In the genomic region with DNA sequence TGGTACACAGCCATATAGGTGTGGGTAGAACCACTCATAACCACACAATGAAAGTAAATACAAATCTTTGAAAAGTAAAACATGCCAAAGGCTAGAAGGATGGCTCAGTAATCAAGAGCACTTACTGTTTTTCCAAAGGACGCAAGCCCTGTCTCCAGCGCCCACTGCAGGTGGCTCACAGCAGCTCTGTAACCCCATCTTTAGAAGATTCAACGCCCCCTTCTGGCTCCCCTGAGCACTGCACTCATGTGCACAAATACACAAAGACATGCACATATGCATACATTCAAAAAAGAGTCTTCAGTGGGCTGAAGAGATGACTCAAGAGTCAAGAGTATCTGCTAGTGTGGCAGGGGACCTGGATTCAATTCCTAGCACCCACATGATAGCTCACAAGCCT, we compare ENCODE assay signal across 27 mouse cellular contexts. TPM values are rescaled to one million over a fixed set of nuclear protein-coding genes. Genes with fewer than 3 reads are reported as not detected.
DNase-seq lines count a peak whose midpoint lies in the region; ATAC-seq and TF ChIP-seq lines count a peak whose summit lies in the region.
"Had no signal": no experiment of that assay in that cellular context is flagged by ENCODE, and none has a peak within 500 bp of the region (broad histone marks: within the 10 kb centered on the region; RNA-seq: fewer than 3 reads in every experiment).

No protein-coding gene starts in this region.

- H3K9ac ChIP-seq in midbrain, postnatal 0 days (replicated peaks; ENCODE audit: low read length, poor library complexity, severe bottlenecking) = no peak overlapping the region
- no peak overlapping the region for H3K9ac ChIP-seq in midbrain, embryonic 14.5 days (replicated peaks; ENCODE audit: low read length)
- H3K9ac ChIP-seq: forebrain, postnatal 0 days; hindbrain, embryonic 12.5 days; liver, embryonic 15.5 days; midbrain, embryonic 13.5 days; neural tube, embryonic 12.5 days; stomach, embryonic 15.5 days had no signal

- H3K27ac ChIP-seq in layer of hippocampus, adult 2 months = no peak overlapping the region
- no peak overlapping the region for H3K27ac ChIP-seq in midbrain, postnatal 0 days (ENCODE audit: low read depth, low read length)
- no peak overlapping the region for H3K27ac ChIP-seq in midbrain, embryonic 14.5 days (replicated peaks; ENCODE audit: low read depth, low read length)
- no peak overlapping the region for H3K27ac ChIP-seq in small intestine, adult 2 months (ENCODE audit: insufficient read depth, low read depth, low read length)
- H3K27ac ChIP-seq: forebrain, embryonic 10.5 days; hindbrain, embryonic 12.5 days; liver, embryonic 15.5 days; midbrain, embryonic 13.5 days; neural tube, embryonic 12.5 days; stomach, embryonic 15.5 days had no signal

- no peaks in the 10 kb centered on the region for H3K36me3 ChIP-seq in midbrain, postnatal 0 days (ENCODE audit: insufficient read depth, low read length)
- H3K36me3 ChIP-seq in midbrain, embryonic 14.5 days (ENCODE audit: control insufficient read depth, insufficient read depth, low read length) = no peaks in the 10 kb centered on the region
- H3K36me3 ChIP-seq in small intestine, adult 2 months (ENCODE audit: control insufficient read depth, insufficient read depth, low read length) = no peaks in the 10 kb centered on the region
- H3K36me3 ChIP-seq: forebrain, embryonic 10.5 days; hindbrain, embryonic 12.5 days; liver, embryonic 15.5 days; midbrain, embryonic 13.5 days; neural tube, embryonic 12.5 days; stomach, embryonic 15.5 days had no signal

- no peaks in the 10 kb centered on the region for H3K4me1 ChIP-seq in midbrain, postnatal 0 days (ENCODE audit: insufficient read depth, low read length)
- H3K4me1 ChIP-seq in midbrain, embryonic 14.5 days (ENCODE audit: control insufficient read depth, insufficient read depth, low read length) = no peaks in the 10 kb centered on the region
- H3K4me1 ChIP-seq in small intestine, adult 2 months (ENCODE audit: control insufficient read depth, insufficient read depth, insufficient read length, low read length) = peaks cover 4% of the 10 kb centered on the region; the same call in 1 of the 2 replicates
- H3K4me1 ChIP-seq: forebrain, embryonic 10.5 days; hindbrain, embryonic 12.5 days; liver, embryonic 15.5 days; midbrain, embryonic 13.5 days; neural tube, embryonic 12.5 days; stomach, embryonic 15.5 days had no signal

- in situ Hi-C loops in Patski (cut with MboI; ENCODE audit: low pct_unique_long_range_greater_than_20kb) = no loop called here

- 73% methylated on average over 3 of the region's 3 CpGs for WGBS in midbrain, postnatal 0 days
- WGBS in midbrain, embryonic 14.5 days = 74% methylated on average over 3 of the region's 3 CpGs
- WGBS in small intestine, adult 2 months = 66% methylated on average over 3 of the region's 3 CpGs

- no peaks in the 10 kb centered on the region for H3K27me3 ChIP-seq in midbrain, postnatal 0 days (ENCODE audit: insufficient read depth, low read length)
- no peaks in the 10 kb centered on the region for H3K27me3 ChIP-seq in midbrain, embryonic 14.5 days (ENCODE audit: control insufficient read depth, insufficient read depth, low read length)
- no peaks in the 10 kb centered on the region for H3K27me3 ChIP-seq in Patski
- no peaks in the 10 kb centered on the region for H3K27me3 ChIP-seq in small intestine, adult 2 months (ENCODE audit: control insufficient read depth, insufficient read depth, low read length)
- H3K27me3 ChIP-seq: hindbrain, embryonic 12.5 days; liver, embryonic 15.5 days; megakaryocyte, embryonic 14.5 days; midbrain, embryonic 13.5 days; neural tube, embryonic 12.5 days; stomach, embryonic 15.5 days had no signal

- H3K4me3 ChIP-seq in layer of hippocampus, adult 2 months = no peak overlapping the region
- H3K4me3 ChIP-seq in midbrain, postnatal 0 days (ENCODE audit: low read depth, low read length) = no peak overlapping the region
- no peak overlapping the region for H3K4me3 ChIP-seq in midbrain, embryonic 14.5 days (replicated peaks; ENCODE audit: low read depth, low read length)
- no peak overlapping the region for H3K4me3 ChIP-seq in small intestine, adult 2 months (ENCODE audit: low read depth, low read length)
- H3K4me3 ChIP-seq: forebrain, embryonic 10.5 days; hindbrain, embryonic 12.5 days; liver, embryonic 15.5 days; megakaryocyte, embryonic 14.5 days; midbrain, embryonic 13.5 days; neural tube, embryonic 12.5 days; stomach, embryonic 15.5 days had no signal

- DNase-seq in layer of hippocampus, adult 2 months (ENCODE audit: low spot score in 2 of 2) = no peak
- no peak for DNase-seq in layer of hippocampus, adult 11-12 months (ENCODE audit: low spot score)
- no peak for DNase-seq in midbrain, postnatal 0 days (ENCODE audit: low spot score)
- DNase-seq in midbrain, embryonic 14.5 days = no peak
- no peak for DNase-seq in Patski (ENCODE audit: low read depth, low spot score)
- no peak for DNase-seq in retina, embryonic 14.5 days (ENCODE audit: low spot score)
- DNase-seq in urinary bladder, postnatal 36 days (ENCODE audit: low spot score in 2 of 2) = no peak
- DNase-seq: adrenal gland, postnatal 36 days; cerebellum, adult 11 months; cerebellum, postnatal 10 days; forebrain, postnatal 0 days; gastrocnemius, postnatal 14 days; heart, adult 18-20 months; kidney, adult 2 months; kidney, postnatal 14 days; layer of hippocampus, postnatal 36 days; retina, postnatal 1 day; right cerebral cortex, postnatal 4 days had no signal

- H3K9me3 ChIP-seq in midbrain, postnatal 0 days (ENCODE audit: low read length) = no peaks in the 10 kb centered on the region
- no peaks in the 10 kb centered on the region for H3K9me3 ChIP-seq in midbrain, embryonic 14.5 days (ENCODE audit: control insufficient read depth, low read length)
- H3K9me3 ChIP-seq: forebrain, embryonic 10.5 days; hindbrain, embryonic 12.5 days; liver, embryonic 15.5 days; midbrain, embryonic 13.5 days; neural tube, embryonic 12.5 days; stomach, embryonic 15.5 days had no signal

- POLR2A ChIA-PET in Patski (lab: Charles Lee) = no interaction called here

- no peak overlapping the region for H3K4me2 ChIP-seq in midbrain, postnatal 0 days (ENCODE audit: low read depth, low read length, poor library complexity, severe bottlenecking)
- H3K4me2 ChIP-seq in midbrain, embryonic 14.5 days (ENCODE audit: low read length) = no peak overlapping the region
- H3K4me2 ChIP-seq: hindbrain, embryonic 12.5 days; liver, embryonic 15.5 days; midbrain, embryonic 13.5 days; neural tube, embryonic 12.5 days; stomach, embryonic 15.5 days had no signal

- no peak for ATAC-seq in midbrain, postnatal 0 days (ENCODE audit: low FRiP score)
- no peak for ATAC-seq in midbrain, embryonic 14.5 days (ENCODE audit: low FRiP score, low TSS enrichment)
- ATAC-seq in Patski = no peak
- ATAC-seq: CD4-positive, CD25-positive, alpha-beta regulatory T cell, adult 4 months; forebrain, postnatal 0 days; midbrain, embryonic 13.5 days had no signal

- CTCF ChIA-PET in Patski (lab: Charles Lee) = interaction anchor here (1.4 to 1.7 kb wide), 3 partner anchors 13 to 101 kb away, joined by 4 to 5 read pairs (median 5); no protein-coding TSS in a partner anchor

- TF ChIP-seq CTCF in layer of hippocampus, adult 2 months (conservative IDR thresholded peaks at IDR 0.05) = peak; percentile 49
- TF ChIP-seq CTCF in midbrain, postnatal 0 days (IDR thresholded peaks at IDR 0.05) = peak; percentile 37
- TF ChIP-seq CTCF in Patski (IDR thresholded peaks at IDR 0.05) = peak; percentile 48
- peak; percentile 31; the same call in 1 of the 2 replicates for TF ChIP-seq CTCF in small intestine, adult 2 months (IDR thresholded peaks at IDR 0.05; ENCODE audit: extremely low read depth, insufficient read length, insufficient replicate concordance, low read depth, low read length)

- TF ChIP-seq POLR2A in small intestine, adult 2 months (IDR thresholded peaks at IDR 0.05; ENCODE audit: low read depth, low read length) = no peak

RNA-seq across cellular contexts. Expression of a gene that starts 36.5 kb away (rescaled TPM):
- total RNA-seq in layer of hippocampus, adult 2 months (2021) = 10 to 100 TPM; 35.7 to 36.3 TPM
- 1.5 TPM in 2 replicates for total RNA-seq in midbrain, postnatal 0 days (2014; rRNA removed)
- 1.1 and 1.2 TPM in 2 replicates for polyA plus RNA-seq in midbrain, postnatal 0 days (2015; fragmentation: Nextera tagmentation; extraction: Ambion mirVana)
- polyA plus RNA-seq in midbrain, embryonic 14.5 days (2014; fragmentation: Nextera tagmentation; extraction: Ambion mirVana) = 0.33 and 0.42 TPM in 2 replicates
- polyA plus RNA-seq in Patski (2021) = 9.8 TPM
- 16.1 and 77.6 TPM in 2 replicates for polyA plus RNA-seq in small intestine, adult 2 months (2012; rRNA removed)
- polyA plus RNA-seq: forebrain, embryonic 10.5 days had no signal
